Mouse (Mus musculus) G1E (cell line): Measurements from ENCODE around the gene Gm49353.

Experiments used
- CTCF ChIP-seq: IDR thresholded peaks from 2 replicates; pipeline ENCODE4 v1.5.1; 2012; ENCODE audit warnings: low read depth, low read length, inconsistent platforms, mixed read lengths
- GATA1 ChIP-seq: IDR thresholded peaks from 2 replicates; pipeline ENCODE4 v1.6.1; 2012; ENCODE audit warnings: borderline replicate concordance, low read length, inconsistent platforms, mixed read lengths
- TAL1 ChIP-seq: conservative IDR thresholded peaks from 2 replicates; pipeline ENCODE4 v1.6.1; 2012; ENCODE audit warnings: low read depth, low read length, inconsistent platforms, mixed read lengths

GRCm38 (mm10) chr10:29217451-29217850, 18.7 kb downstream of the Gm49353 start:
- TF ChIP-seq CTCF (no peak), GATA1 (no peak), TAL1 (no peak)
